Mouse (Mus musculus): ENCODE data around the gene Necab2.

DNA sequence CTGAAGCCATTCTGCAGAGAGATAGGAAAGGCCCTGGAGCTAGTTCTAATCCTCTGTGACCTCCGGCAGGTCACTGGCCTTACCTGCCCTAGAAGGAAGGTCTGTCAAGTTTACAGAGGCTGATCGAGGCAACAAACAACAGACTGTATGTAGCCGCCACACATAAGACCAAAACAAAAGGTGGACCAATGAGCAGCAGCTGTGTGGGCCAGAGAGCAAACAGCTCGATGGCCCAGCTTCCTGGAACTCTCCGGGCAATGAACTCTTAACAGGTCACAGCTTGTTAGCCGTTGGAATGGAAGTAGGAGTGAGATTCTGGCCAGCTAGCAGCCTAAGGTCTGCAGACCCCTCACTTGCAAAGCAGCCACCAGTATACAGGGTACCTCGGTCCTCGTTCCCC lies 16.3 kb upstream of the Necab2 start:
- TF ChIP-seq CTCF (IDR thresholded peaks at IDR 0.05) (no peak), EP300 (IDR thresholded peaks at IDR 0.05) (no peak)
